Mouse (Mus musculus): ENCODE data around the gene Nek1. TPM values are rescaled to one million over a fixed set of nuclear protein-coding genes. Genes with fewer than 3 reads are reported as not detected.

The Nek1 gene
- polyA plus RNA-seq, 2 experiments: 10.8 to 23.0 TPM

GRCm38 (mm10) chr8:61162186-61162566 is 169.2 kb downstream of the Nek1 start:
- 74% methylated on average over 1 of the region's 1 CpGs for WGBS
- no peaks in the 10 kb centered on the region for H3K27me3 ChIP-seq (ENCODE audit: control insufficient read depth, insufficient read depth, low read length)
- TF ChIP-seq POLR2A (IDR thresholded peaks at IDR 0.05; ENCODE audit: borderline replicate concordance, extremely low read depth, insufficient read depth, insufficient read length): no peak
- no peak overlapping the region for H3K4me3 ChIP-seq (replicated peaks; ENCODE audit: low read length)
- no peak overlapping the region for H3K4me2 ChIP-seq (replicated peaks; ENCODE audit: low read depth, low read length, severe bottlenecking)
- DNase-seq (ENCODE audit: low spot score) (no peak), ATAC-seq (ENCODE audit: low FRiP score, low read depth) (no peak)
- H3K36me3 ChIP-seq (ENCODE audit: control insufficient read depth, insufficient read depth, low read length): no peaks in the 10 kb centered on the region
- no peak overlapping the region for H3K9ac ChIP-seq (ENCODE audit: low read depth, low read length, severe bottlenecking)
- H3K4me1 ChIP-seq (ENCODE audit: control insufficient read depth, insufficient read depth, low read length): no peaks in the 10 kb centered on the region
- no peak overlapping the region for H3K27ac ChIP-seq (replicated peaks; ENCODE audit: low read depth, low read length)
- no peaks in the 10 kb centered on the region for H3K9me3 ChIP-seq (ENCODE audit: control insufficient read depth, low read length)

DNA sequence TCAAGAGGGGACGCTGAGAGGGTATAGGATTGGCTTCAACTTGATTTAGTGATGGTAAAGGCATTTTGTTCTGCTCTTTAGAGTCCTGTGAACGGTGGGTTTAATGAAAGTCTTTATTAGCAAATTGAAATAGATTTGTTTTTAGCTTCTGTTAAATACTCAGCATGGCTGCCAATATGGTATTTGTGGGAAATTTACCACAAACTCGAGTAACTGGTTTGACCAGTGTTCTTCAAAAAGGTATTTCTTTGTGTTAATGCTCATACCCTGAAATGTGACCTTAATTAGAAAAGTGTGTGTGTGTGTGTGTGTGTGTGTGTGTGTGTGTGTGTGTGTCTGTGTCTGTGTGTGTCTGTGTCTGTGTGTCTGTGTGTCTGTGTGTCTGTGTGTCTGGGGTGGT is 178.6 kb downstream of the Nek1 start:
- H3K4me1 ChIP-seq (ENCODE audit: control insufficient read depth, insufficient read depth, low read length): no peaks in the 10 kb centered on the region
- H3K9me3 ChIP-seq (ENCODE audit: control insufficient read depth, low read length): no peaks in the 10 kb centered on the region
- ATAC-seq (ENCODE audit: low FRiP score, low read depth): no peak
- H3K36me3 ChIP-seq (ENCODE audit: control insufficient read depth, insufficient read depth, low read length): no peaks in the 10 kb centered on the region
- no peak for TF ChIP-seq POLR2A (IDR thresholded peaks at IDR 0.05; ENCODE audit: borderline replicate concordance, extremely low read depth, insufficient read depth, insufficient read length)
- H3K4me3 ChIP-seq (replicated peaks; ENCODE audit: low read length): no peak overlapping the region
- 62% methylated on average over 3 of the region's 3 CpGs for WGBS
- no peak overlapping the region for H3K27ac ChIP-seq (replicated peaks; ENCODE audit: low read depth, low read length)
- H3K27me3 ChIP-seq (ENCODE audit: control insufficient read depth, insufficient read depth, low read length): no peaks in the 10 kb centered on the region
- no peak overlapping the region for H3K4me2 ChIP-seq (replicated peaks; ENCODE audit: low read depth, low read length, severe bottlenecking)
- H3K9ac ChIP-seq (ENCODE audit: low read depth, low read length, severe bottlenecking): no peak overlapping the region
- no peak for DNase-seq (ENCODE audit: low spot score)

GRCm38 (mm10) chr8:61173921-61174492 is 181.0 kb downstream of the Nek1 start:
- no peak for TF ChIP-seq POLR2A (IDR thresholded peaks at IDR 0.05; ENCODE audit: borderline replicate concordance, extremely low read depth, insufficient read depth, insufficient read length)
- Histone ChIP-seq H3K4me3 (replicated peaks; ENCODE audit: low read length) (no peak overlapping the region), H3K4me1 (ENCODE audit: control insufficient read depth, insufficient read depth, low read length) (no peaks in the 10 kb centered on the region), H3K9me3 (ENCODE audit: control insufficient read depth, low read length) (no peaks in the 10 kb centered on the region), H3K9ac (ENCODE audit: low read depth, low read length, severe bottlenecking) (no peak overlapping the region), H3K4me2 (replicated peaks; ENCODE audit: low read depth, low read length, severe bottlenecking) (no peak overlapping the region), H3K36me3 (ENCODE audit: control insufficient read depth, insufficient read depth, low read length) (no peaks in the 10 kb centered on the region), H3K27ac (replicated peaks; ENCODE audit: low read depth, low read length) (no peak overlapping the region), H3K27me3 (ENCODE audit: control insufficient read depth, insufficient read depth, low read length) (no peaks in the 10 kb centered on the region)
- DNase-seq (ENCODE audit: low spot score): no peak
- 64% methylated on average over 7 of the region's 7 CpGs for WGBS
- ATAC-seq (ENCODE audit: low FRiP score, low read depth): no peak

DNA sequence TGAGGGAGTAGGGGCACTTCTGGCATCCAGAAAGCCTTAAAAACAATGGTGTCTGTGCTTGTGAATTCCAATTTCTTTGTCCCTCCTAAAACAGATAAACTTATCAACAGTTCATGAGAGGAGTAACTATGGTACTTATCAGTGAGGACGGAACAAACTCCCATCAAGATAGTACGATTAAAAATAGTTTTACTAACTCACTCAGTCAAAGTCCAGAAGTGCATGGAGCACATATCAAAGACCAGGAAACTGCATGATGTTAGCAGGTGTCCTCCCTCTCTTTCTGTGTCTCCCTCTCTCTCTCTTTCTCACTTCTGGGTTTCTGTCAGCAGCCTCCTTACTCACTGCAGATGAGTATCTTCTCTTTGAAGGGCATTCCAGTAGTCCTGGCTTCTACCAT is 182.9 kb downstream of the Nek1 start:
- ATAC-seq (ENCODE audit: low FRiP score, low read depth): no peak
- no peaks in the 10 kb centered on the region for H3K27me3 ChIP-seq (ENCODE audit: control insufficient read depth, insufficient read depth, low read length)
- H3K9ac ChIP-seq (ENCODE audit: low read depth, low read length, severe bottlenecking): no peak overlapping the region
- no peaks in the 10 kb centered on the region for H3K9me3 ChIP-seq (ENCODE audit: control insufficient read depth, low read length)
- H3K36me3 ChIP-seq (ENCODE audit: control insufficient read depth, insufficient read depth, low read length): no peaks in the 10 kb centered on the region
- DNase-seq (ENCODE audit: low spot score): no peak
- H3K4me1 ChIP-seq (ENCODE audit: control insufficient read depth, insufficient read depth, low read length): no peaks in the 10 kb centered on the region
- TF ChIP-seq POLR2A (IDR thresholded peaks at IDR 0.05; ENCODE audit: borderline replicate concordance, extremely low read depth, insufficient read depth, insufficient read length): no peak
- H3K4me2 ChIP-seq (replicated peaks; ENCODE audit: low read depth, low read length, severe bottlenecking): no peak overlapping the region
- H3K4me3 ChIP-seq (replicated peaks; ENCODE audit: low read length): no peak overlapping the region
- no peak overlapping the region for H3K27ac ChIP-seq (replicated peaks; ENCODE audit: low read depth, low read length)
- 94% methylated on average over 2 of the region's 2 CpGs for WGBS

DNA sequence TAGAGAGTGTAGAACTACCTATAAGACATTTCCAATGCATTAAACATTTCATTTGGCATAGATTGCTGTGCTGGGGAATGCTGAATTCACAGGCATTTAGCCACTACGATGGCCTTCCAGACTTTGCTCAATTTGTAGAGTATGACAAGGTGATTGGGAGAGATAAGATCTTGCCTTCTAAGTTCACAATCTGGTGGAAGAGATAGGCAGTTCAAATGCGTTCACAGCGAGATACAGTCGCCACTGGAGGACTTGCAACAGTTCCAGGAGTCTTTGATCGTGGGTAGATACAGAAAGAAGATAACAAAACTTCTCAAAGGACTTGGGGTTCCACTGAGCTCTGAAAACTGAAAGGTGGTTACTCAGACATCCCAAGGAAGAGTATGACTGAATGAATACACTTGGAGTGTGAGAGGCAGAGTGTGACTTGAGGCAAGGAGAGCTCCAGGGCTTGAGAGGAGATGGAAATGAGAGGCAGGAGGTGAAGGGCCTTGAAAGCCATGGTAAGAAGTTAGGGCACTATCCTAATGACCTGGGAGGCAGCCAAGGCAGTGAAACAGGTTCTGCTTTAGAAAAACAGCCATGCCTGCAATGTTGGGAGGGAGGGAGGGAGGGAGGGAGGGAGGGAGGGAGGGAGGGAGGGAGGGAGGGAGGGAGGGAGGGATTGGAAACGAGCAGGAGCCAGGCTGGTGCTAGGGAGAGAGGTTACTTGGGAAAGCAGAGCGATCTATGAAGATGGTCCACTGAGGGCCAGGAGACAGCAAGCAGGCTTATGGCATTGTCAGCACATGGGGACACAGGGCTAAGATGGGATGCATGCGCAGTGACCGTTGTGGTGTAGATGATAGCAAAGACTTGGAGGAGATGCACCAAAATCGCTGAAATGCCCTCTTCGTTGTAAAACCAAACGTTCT is 184.9 kb downstream of the Nek1 start:
- 72% methylated on average over 12 of the region's 12 CpGs for WGBS
- no peaks in the 10 kb centered on the region for H3K4me1 ChIP-seq (ENCODE audit: control insufficient read depth, insufficient read depth, low read length)
- no peak overlapping the region for H3K4me2 ChIP-seq (replicated peaks; ENCODE audit: low read depth, low read length, severe bottlenecking)
- no peaks in the 10 kb centered on the region for H3K9me3 ChIP-seq (ENCODE audit: control insufficient read depth, low read length)
- ATAC-seq (ENCODE audit: low FRiP score, low read depth) (no peak), DNase-seq (ENCODE audit: low spot score) (no peak)
- TF ChIP-seq POLR2A (IDR thresholded peaks at IDR 0.05; ENCODE audit: borderline replicate concordance, extremely low read depth, insufficient read depth, insufficient read length): no peak
- H3K27ac ChIP-seq (replicated peaks; ENCODE audit: low read depth, low read length): no peak overlapping the region
- H3K9ac ChIP-seq (ENCODE audit: low read depth, low read length, severe bottlenecking): no peak overlapping the region
- no peaks in the 10 kb centered on the region for H3K27me3 ChIP-seq (ENCODE audit: control insufficient read depth, insufficient read depth, low read length)
- H3K4me3 ChIP-seq (replicated peaks; ENCODE audit: low read length): no peak overlapping the region
- no peaks in the 10 kb centered on the region for H3K36me3 ChIP-seq (ENCODE audit: control insufficient read depth, insufficient read depth, low read length)
